Mouse (Mus musculus) limb, embryonic 14.5 days (tissue): Measurements from ENCODE around the gene Dbn1. TPM values are rescaled to one million over a fixed set of nuclear protein-coding genes. Genes with fewer than 3 reads are reported as not detected.

ENCODE experiments used
- ATAC-seq: fragments of 200-750 bp; cut with Nextera tagmentation; 2 replicates; pipeline ENCODE4 v1.8.0; 2017; ENCODE audit warnings: low read depth, moderate number of reproducible peaks, moderate TSS enrichment; ENCODE audit not compliant: low FRiP score
- DNase-seq: peaks from one replicate; pipeline ENCODE4 v3.0.0-alpha.2; 2015; ENCODE audit warnings: low spot score
- H3K27ac ChIP-seq: fragments of 300-500 bp; sonication (generic); replicated peaks from 2 replicates; pipeline ENCODE4 v1.5.1; 2014; ENCODE audit warnings: low read depth, mild to moderate bottlenecking, low read length, moderate library complexity, mixed read lengths
- H3K27me3 ChIP-seq: fragments of 300-500 bp; sonication (generic); 2 replicates; pipeline ENCODE4 v1.6.1; 2014; ENCODE audit warnings: low read length, mixed read lengths; ENCODE audit not compliant: control insufficient read depth, insufficient read depth
- H3K36me3 ChIP-seq: fragments of 300-500 bp; sonication (generic); 2 replicates; pipeline ENCODE4 v1.6.1; 2014; ENCODE audit warnings: mild to moderate bottlenecking, low read length, moderate library complexity, mixed read lengths; ENCODE audit not compliant: control insufficient read depth, insufficient read depth
- H3K4me1 ChIP-seq: fragments of 300-500 bp; sonication (generic); 2 replicates; pipeline ENCODE4 v1.6.1; 2014; ENCODE audit warnings: antibody characterized with exemption, low read length, mixed read lengths; ENCODE audit not compliant: control insufficient read depth, insufficient read depth
- H3K4me2 ChIP-seq: fragments of 300-500 bp; sonication (generic); replicated peaks from 2 replicates; pipeline ENCODE4 v1.6.1; 2014; ENCODE audit warnings: low read depth, mild to moderate bottlenecking, low read length, moderate library complexity; ENCODE audit not compliant: severe bottlenecking
- H3K4me3 ChIP-seq: fragments of 300-500 bp; sonication (generic); replicated peaks from 2 replicates; pipeline ENCODE4 v1.5.1; 2014; ENCODE audit warnings: low read length
- H3K9ac ChIP-seq: fragments of 300-500 bp; sonication (generic); 2 replicates; pipeline ENCODE4 v1.6.1; 2014; ENCODE audit warnings: mild to moderate bottlenecking, low read depth, low read length, moderate library complexity; ENCODE audit not compliant: severe bottlenecking
- H3K9me3 ChIP-seq: fragments of 300-500 bp; sonication (generic); 2 replicates; pipeline ENCODE4 v1.6.1; 2016; ENCODE audit warnings: low read length; ENCODE audit not compliant: control insufficient read depth
- POLR2A ChIP-seq: fragments of 200-500 bp; IDR thresholded peaks from 2 replicates; pipeline ENCODE4 v1.8.0; 2012; ENCODE audit warnings: inconsistent platforms, mild to moderate bottlenecking, moderate library complexity, borderline replicate concordance; ENCODE audit not compliant: insufficient read depth, insufficient read length; ENCODE audit errors: extremely low read depth
- WGBS: fragments of 180-500 bp; shearing (Covaris S2); extraction: QIAGEN DNeasy Blood & Tissue Kit; methylation state at CpG from one replicate; pipeline ENCODE4 v1.1.7; 2014; 5-methylcytosine and 5-hydroxymethylcytosine counted together
- polyA plus RNA-seq, 2 experiments: library from polyadenylated mRNA; depleted of rRNA in 1 of 2; stranded (reverse) in 1 of 2; unstranded in 1 of 2; fragments of >200 nt; fragmentation: Nextera tagmentation in 1 of 2; extraction: Ambion mirVana in 1 of 2; gene quantifications; 2 replicates each; pipeline versions ENCODE4 v1.2.1 to v1.2.3; 2012 to 2014

The Dbn1 gene
- polyA plus RNA-seq, 2 experiments, result 153 to 266 TPM

GRCm38 (mm10) chr13:55451785-55452549 is 35.9 kb downstream of the Dbn1 start:
- no peak overlapping the region for H3K4me3 ChIP-seq
- ATAC-seq (no peak), DNase-seq (no peak)
- no peak overlapping the region for H3K9ac ChIP-seq
- H3K27me3 ChIP-seq, result no peaks in the 10 kb centered on the region
- peaks cover 76% of the 10 kb centered on the region for H3K36me3 ChIP-seq
- H3K9me3 ChIP-seq, result no peaks in the 10 kb centered on the region
- no peak overlapping the region for H3K27ac ChIP-seq
- 96% methylated on average over 16 of the region's 16 CpGs for whole genome bisulfite sequencing
- H3K4me2 ChIP-seq, result no peak overlapping the region
- peaks cover 4% of the 10 kb centered on the region for H3K4me1 ChIP-seq
- no peak for TF ChIP-seq POLR2A

GRCm38 (mm10) chr13:55451296-55451695 is 36.6 kb downstream of the Dbn1 start:
- Histone ChIP-seq H3K9me3 (no peaks in the 10 kb centered on the region), H3K4me2 (no peak overlapping the region), H3K9ac (no peak overlapping the region), H3K36me3 (peaks cover 71% of the 10 kb centered on the region), H3K27ac (no peak overlapping the region), H3K4me3 (no peak overlapping the region), H3K27me3 (no peaks in the 10 kb centered on the region), H3K4me1 (peaks cover 10% of the 10 kb centered on the region)
- no peak for TF ChIP-seq POLR2A
- 85% methylated on average over 10 of the region's 10 CpGs for WGBS
- ATAC-seq (no peak), DNase-seq (no peak)

GRCm38 (mm10) chr13:55450511-55450980 is 37.4 kb downstream of the Dbn1 start:
- peaks cover 63% of the 10 kb centered on the region for H3K36me3 ChIP-seq
- H3K27me3 ChIP-seq, result no peaks in the 10 kb centered on the region
- DNase-seq, result no peak
- WGBS, result 91% methylated on average over 11 of the region's 11 CpGs
- no peak overlapping the region for H3K4me2 ChIP-seq
- TF ChIP-seq POLR2A, result no peak
- no peak overlapping the region for H3K4me3 ChIP-seq
- H3K27ac ChIP-seq, result no peak overlapping the region
- peaks cover 13% of the 10 kb centered on the region for H3K4me1 ChIP-seq
- no peak for ATAC-seq
- H3K9ac ChIP-seq, result no peak overlapping the region
- no peaks in the 10 kb centered on the region for H3K9me3 ChIP-seq

- H3K27me3 ChIP-seq, result no peaks in the 10 kb centered on the region
- DNase-seq (no peak), ATAC-seq (no peak)
- H3K9ac ChIP-seq, result no peak overlapping the region
- 91% methylated on average over 17 of the region's 17 CpGs for WGBS
- no peaks in the 10 kb centered on the region for H3K9me3 ChIP-seq
- H3K27ac ChIP-seq, result no peak overlapping the region
- no peak overlapping the region for H3K4me3 ChIP-seq
- no peak for TF ChIP-seq POLR2A
- peaks cover 13% of the 10 kb centered on the region for H3K4me1 ChIP-seq
- H3K36me3 ChIP-seq, result peaks cover 56% of the 10 kb centered on the region
- H3K4me2 ChIP-seq, result no peak overlapping the region
These were observed 38.1 kb downstream of the Dbn1 start for GRCm38 (mm10) chr13:55449679-55450441.

GRCm38 (mm10) chr13:55449205-55449604 is 38.7 kb downstream of the Dbn1 start:
- no peak for TF ChIP-seq POLR2A
- 94% methylated on average over 9 of the region's 9 CpGs for WGBS
- DNase-seq (no peak), ATAC-seq (no peak)
- H3K4me1 ChIP-seq, result peaks cover 13% of the 10 kb centered on the region
- no peak overlapping the region for H3K4me3 ChIP-seq
- H3K4me2 ChIP-seq, result no peak overlapping the region
- no peak overlapping the region for H3K9ac ChIP-seq
- H3K27ac ChIP-seq, result no peak overlapping the region
- H3K9me3 ChIP-seq, result no peaks in the 10 kb centered on the region
- peaks cover 50% of the 10 kb centered on the region for H3K36me3 ChIP-seq
- H3K27me3 ChIP-seq, result no peaks in the 10 kb centered on the region
